Mouse (Mus musculus) heart, embryonic 10.5 days (tissue): ENCODE data around the gene Kng1. TPM values are rescaled to one million over a fixed set of nuclear protein-coding genes. Genes with fewer than 3 reads are reported as not detected.
"Not testable (repeated sequence)": the region's sequence is repeated elsewhere in the genome, so short reads cannot be mapped to it uniquely, and the experiment has no call there.

Source experiments
- DNase-seq: peaks from one replicate; pipeline ENCODE4 v3.0.0-alpha.2; 2017; ENCODE audit warnings: low spot score
- H3K27ac ChIP-seq: fragments of 300-500 bp; sonication (generic); 2 replicates; pipeline ENCODE4 v1.5.1; 2016; ENCODE audit warnings: mild to moderate bottlenecking
- H3K27me3 ChIP-seq: fragments of 300-500 bp; sonication (generic); 2 replicates; pipeline ENCODE4 v1.6.1; 2016; ENCODE audit warnings: mild to moderate bottlenecking; ENCODE audit not compliant: poor library complexity, insufficient read depth, severe bottlenecking
- H3K36me3 ChIP-seq: fragments of 300-500 bp; sonication (generic); 2 replicates; pipeline ENCODE4 v1.6.1; 2016; ENCODE audit warnings: mild to moderate bottlenecking, moderate library complexity
- H3K4me1 ChIP-seq: fragments of 300-500 bp; sonication (generic); 2 replicates; pipeline ENCODE4 v1.6.1; 2016; ENCODE audit warnings: mild to moderate bottlenecking
- H3K4me3 ChIP-seq: fragments of 300-500 bp; sonication (generic); 2 replicates; pipeline ENCODE4 v1.5.1; 2016; ENCODE audit warnings: mild to moderate bottlenecking, moderate library complexity
- H3K9me3 ChIP-seq: fragments of 300-500 bp; sonication (generic); 2 replicates; pipeline ENCODE4 v1.6.1; 2016; ENCODE audit warnings: mild to moderate bottlenecking, moderate library complexity
- WGBS: fragments of 180-500 bp; shearing (Covaris S2); methylation state at CpG from one replicate; pipeline ENCODE4 v1.1.7; 2016; 5-methylcytosine and 5-hydroxymethylcytosine counted together
- polyA plus RNA-seq: library from polyadenylated mRNA; unstranded; fragments of >200 nt; fragmentation: Nextera tagmentation; extraction: Ambion mirVana; gene quantifications from 2 replicates; pipeline ENCODE4 v1.2.1, GENCODE M21; 2016

Kng1 gene
- polyA plus RNA-seq: 0.20 and 5.1 TPM in 2 replicates

GRCm38 (mm10) chr16:23057668-23058447 lies at the start of gene Kng1:
Gene Kng1 (plus strand): TSS chr16:23057865.
- H3K27me3 ChIP-seq, H3K4me3 ChIP-seq, H3K4me1 ChIP-seq, DNase-seq, H3K36me3 ChIP-seq, H3K9me3 ChIP-seq, H3K27ac ChIP-seq: not testable (repeated sequence)
- WGBS: 70% methylated on average over 1 of the region's 1 CpGs

- 86% methylated on average over 2 of the region's 2 CpGs for WGBS
- H3K36me3 ChIP-seq, H3K27me3 ChIP-seq, DNase-seq, H3K9me3 ChIP-seq, H3K4me3 ChIP-seq, H3K4me1 ChIP-seq, H3K27ac ChIP-seq: not testable (repeated sequence)
These were observed 43.9 kb upstream of the Kng1 start for GRCm38 (mm10) chr16:23013786-23014185.

GRCm38 (mm10) chr16:23014645-23015044 lies 43.0 kb upstream of the Kng1 start:
- not testable (repeated sequence) for DNase-seq, H3K27me3 ChIP-seq, H3K4me3 ChIP-seq, H3K9me3 ChIP-seq, H3K36me3 ChIP-seq, H3K4me1 ChIP-seq, H3K27ac ChIP-seq
- 88% methylated on average over 8 of the region's 8 CpGs for WGBS

GRCm38 (mm10) chr16:23020571-23020970 lies 37.1 kb upstream of the Kng1 start:
- not testable (repeated sequence) for H3K9me3 ChIP-seq, H3K36me3 ChIP-seq, H3K4me1 ChIP-seq, H3K27ac ChIP-seq, H3K4me3 ChIP-seq, DNase-seq, H3K27me3 ChIP-seq
- WGBS: 55% methylated on average over 1 of the region's 1 CpGs

- no peak overlapping the region for H3K4me3 ChIP-seq
- H3K27ac ChIP-seq: no peak overlapping the region
These were observed 32.6 kb upstream of the Kng1 start for GRCm38 (mm10) chr16:23025111-23025510.

GRCm38 (mm10) chr16:23026582-23026981 lies 31.1 kb upstream of the Kng1 start:
- 0 out of 2 replicates have a peak, but pooled peaks cover 7% of the 10 kb centered on the region for H3K4me1 ChIP-seq
- H3K36me3 ChIP-seq: no peaks in the 10 kb centered on the region
- H3K9me3 ChIP-seq: no peaks in the 10 kb centered on the region
- no peaks in the 10 kb centered on the region for H3K27me3 ChIP-seq
- H3K4me3 ChIP-seq: no peak overlapping the region
- no peak for DNase-seq
- no peak overlapping the region for H3K27ac ChIP-seq

More at GRCm38 (mm10) chr16:23025111-23025510, 32.6 kb upstream of the Kng1 start:
- no peak for DNase-seq
- no peaks in the 10 kb centered on the region for H3K36me3 ChIP-seq
- H3K27me3 ChIP-seq: no peaks in the 10 kb centered on the region
- no peaks in the 10 kb centered on the region for H3K9me3 ChIP-seq
- 65% methylated on average over 6 of the region's 6 CpGs for WGBS
- H3K4me1 ChIP-seq: 0 out of 2 replicates have a peak, but pooled peaks cover 7% of the 10 kb centered on the region

- not testable (repeated sequence) for H3K4me1 ChIP-seq, H3K4me3 ChIP-seq, H3K36me3 ChIP-seq, DNase-seq, H3K27ac ChIP-seq, H3K9me3 ChIP-seq, H3K27me3 ChIP-seq
- WGBS: 40% methylated on average over 3 of the region's 3 CpGs
These were observed 30.3 kb upstream of the Kng1 start for GRCm38 (mm10) chr16:23027341-23027740.

- H3K27ac ChIP-seq, H3K4me1 ChIP-seq, H3K27me3 ChIP-seq, H3K4me3 ChIP-seq, H3K9me3 ChIP-seq, DNase-seq, H3K36me3 ChIP-seq: not testable (repeated sequence)
- 87% methylated on average over 3 of the region's 3 CpGs for WGBS
These were observed 28.6 kb upstream of the Kng1 start, which contains the start of gene Kng2 for GRCm38 (mm10) chr16:23028966-23029600. Gene Kng2 (minus strand): TSS chr16:23029482.

- DNase-seq: no peak
- Histone ChIP-seq H3K36me3 (no peaks in the 10 kb centered on the region), H3K4me3 (no peak overlapping the region), H3K4me1 (0 out of 2 replicates have a peak, but pooled peaks cover 3% of the 10 kb centered on the region), H3K27ac (no peak overlapping the region), H3K9me3 (no peaks in the 10 kb centered on the region), H3K27me3 (no peaks in the 10 kb centered on the region)
- 67% methylated on average over 5 of the region's 5 CpGs for WGBS
These were observed 26.8 kb upstream of the Kng1 start for GRCm38 (mm10) chr16:23030673-23031435.

GRCm38 (mm10) chr16:23033673-23034072 lies 24.0 kb upstream of the Kng1 start:
- 90% methylated on average over 4 of the region's 4 CpGs for WGBS
- DNase-seq: no peak
- Histone ChIP-seq H3K9me3 (no peaks in the 10 kb centered on the region), H3K27me3 (no peaks in the 10 kb centered on the region), H3K4me1 (no peaks in the 10 kb centered on the region), H3K4me3 (no peak overlapping the region), H3K36me3 (no peaks in the 10 kb centered on the region), H3K27ac (no peak overlapping the region)

GRCm38 (mm10) chr16:23037744-23038143 lies 19.9 kb upstream of the Kng1 start:
- H3K4me3 ChIP-seq: no peak overlapping the region
- no peak for DNase-seq

GRCm38 (mm10) chr16:23039281-23039680 lies 18.4 kb upstream of the Kng1 start:
- Histone ChIP-seq H3K36me3 (no peaks in the 10 kb centered on the region), H3K27me3 (no peaks in the 10 kb centered on the region), H3K4me1 (peaks cover 9% of the 10 kb centered on the region), H3K9me3 (no peaks in the 10 kb centered on the region), H3K27ac (no peak overlapping the region), H3K4me3 (no peak overlapping the region)
- WGBS: 90% methylated on average over 4 of the region's 4 CpGs
- no peak for DNase-seq

More at GRCm38 (mm10) chr16:23037744-23038143, 19.9 kb upstream of the Kng1 start:
- Histone ChIP-seq H3K4me1 (peaks cover 9% of the 10 kb centered on the region), H3K36me3 (no peaks in the 10 kb centered on the region), H3K27ac (no peak overlapping the region), H3K27me3 (no peaks in the 10 kb centered on the region), H3K9me3 (no peaks in the 10 kb centered on the region)
- 81% methylated on average over 7 of the region's 7 CpGs for WGBS

GRCm38 (mm10) chr16:23040876-23041275 lies 16.8 kb upstream of the Kng1 start:
- no peak overlapping the region for H3K4me3 ChIP-seq
- no peak overlapping the region for H3K27ac ChIP-seq
- peaks cover 9% of the 10 kb centered on the region for H3K4me1 ChIP-seq
- no peaks in the 10 kb centered on the region for H3K27me3 ChIP-seq
- 12% methylated on average over 4 of the region's 4 CpGs for WGBS
- no peak for DNase-seq
- no peaks in the 10 kb centered on the region for H3K36me3 ChIP-seq
- no peaks in the 10 kb centered on the region for H3K9me3 ChIP-seq
